Mouse (Mus musculus): ENCODE measurements at regions not wholly inside any gene's neighbourhood (a gene's known extent, or its start where the extent isn't known, plus 50 kb on each side); places are given as distances from the start of the nearest gene placed in this dataset.

GRCm38 (mm10) chr12:110393555-110393954 lies 53.4 kb upstream of the Ppp2r5c start:
- no peak overlapping the region for H3K27ac ChIP-seq (replicated peaks)
- H3K4me3 ChIP-seq = no peak overlapping the region
- H3K36me3 ChIP-seq = no peaks in the 10 kb centered on the region
- H3K9me3 ChIP-seq (replicated peaks) = no peaks in the 10 kb centered on the region
- DNase-seq (ENCODE audit: low spot score) = no peak
- WGBS = 86% methylated on average over 7 of the region's 7 CpGs
- no peaks in the 10 kb centered on the region for H3K4me1 ChIP-seq
- no peaks in the 10 kb centered on the region for H3K27me3 ChIP-seq (ENCODE audit: low read depth, poor library complexity, severe bottlenecking)

Data from midbrain, embryonic 10.5 days (tissue).